Mouse (Mus musculus) forebrain, embryonic 11.5 days (tissue): Measurements from ENCODE around the gene Hoxa11. TPM values are rescaled to one million over a fixed set of nuclear protein-coding genes. Genes with fewer than 3 reads are reported as not detected.

Experiments
- ATAC-seq: fragments of 200-750 bp; cut with Nextera tagmentation; replicated peaks from 2 replicates; pipeline ENCODE4 v1.8.0; 2017; ENCODE audit warnings: moderate TSS enrichment; ENCODE audit not compliant: low FRiP score
- DNase-seq: peaks from one replicate; pipeline ENCODE4 v3.0.0-alpha.2; 2017; ENCODE audit warnings: low spot score
- H3K27ac ChIP-seq: fragments of 300-500 bp; sonication (generic); 2 replicates; pipeline ENCODE4 v1.5.1; 2014; ENCODE audit warnings: low read depth, low read length
- H3K27me3 ChIP-seq: fragments of 300-500 bp; sonication (generic); 2 replicates; pipeline ENCODE4 v1.6.1; 2014; ENCODE audit warnings: mild to moderate bottlenecking, low read length, mixed read lengths; ENCODE audit not compliant: control insufficient read depth, insufficient read depth
- H3K36me3 ChIP-seq: fragments of 300-500 bp; sonication (generic); 2 replicates; pipeline ENCODE4 v1.6.1; 2014; ENCODE audit warnings: mild to moderate bottlenecking, low read length, moderate library complexity, mixed read lengths; ENCODE audit not compliant: control insufficient read depth, insufficient read depth
- H3K4me1 ChIP-seq: fragments of 300-500 bp; sonication (generic); replicated peaks from 2 replicates; pipeline ENCODE4 v1.6.1; 2014; ENCODE audit warnings: low read length, mixed read lengths; ENCODE audit not compliant: control insufficient read depth, insufficient read depth
- H3K4me2 ChIP-seq: fragments of 300-500 bp; sonication (generic); 2 replicates; pipeline ENCODE4 v1.6.1; 2014; ENCODE audit warnings: low read depth, mild to moderate bottlenecking, low read length, moderate library complexity, mixed read lengths; ENCODE audit not compliant: severe bottlenecking
- H3K4me3 ChIP-seq: fragments of 300-500 bp; sonication (generic); 2 replicates; pipeline ENCODE4 v1.5.1; 2014; ENCODE audit warnings: low read depth, low read length
- H3K9ac ChIP-seq: fragments of 300-500 bp; sonication (generic); 2 replicates; pipeline ENCODE4 v1.6.1; 2014; ENCODE audit warnings: low read length
- H3K9me3 ChIP-seq: fragments of 300-500 bp; sonication (generic); 2 replicates; pipeline ENCODE4 v1.6.1; 2016; ENCODE audit warnings: low read length, mixed read lengths; ENCODE audit not compliant: control insufficient read depth
- WGBS: fragments of 180-500 bp; shearing (Covaris S2); extraction: QIAGEN DNeasy Blood & Tissue Kit; methylation state at CpG from one replicate; pipeline ENCODE4 v1.1.7; 2014; 5-methylcytosine and 5-hydroxymethylcytosine counted together
- polyA plus RNA-seq: library from polyadenylated mRNA; unstranded; fragments of >200 nt; fragmentation: Nextera tagmentation; extraction: Ambion mirVana; gene quantifications from 2 replicates; pipeline ENCODE4 v1.2.1, GENCODE M21; 2014

Gene Hoxa11
- polyA plus RNA-seq, result not detected in 2 replicates

DNA sequence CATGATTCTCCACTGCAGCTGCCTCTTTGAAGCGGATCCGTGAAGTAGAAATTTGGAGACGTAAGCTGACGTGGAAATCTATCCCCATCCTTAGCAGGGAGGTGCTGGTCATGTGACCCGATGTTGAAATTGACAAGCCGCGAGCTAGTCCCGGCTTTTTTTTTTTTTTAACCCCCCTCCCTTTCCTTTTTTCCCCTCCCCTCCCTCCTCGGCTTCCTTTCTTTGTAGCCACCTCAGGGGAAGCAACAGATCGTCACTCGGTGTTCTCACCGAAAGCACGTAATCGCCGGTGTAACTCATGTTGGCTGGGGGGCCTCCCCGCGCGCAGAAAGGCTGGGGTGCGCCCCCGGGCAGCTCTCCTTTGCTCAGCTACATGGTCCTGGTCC is at the start of gene Hoxa11:
TSS of gene Hoxa11 (minus strand) at position 54 of the 386 bp plus-strand sequence.
- H3K27ac ChIP-seq, result no peak within 1 kb of the TSS
- no peak within 1 kb of the TSS for H3K9ac ChIP-seq
- 0 out of 2 replicates have a peak, but pooled peaks cover 3% of the 10 kb centered on the region for H3K4me1 ChIP-seq
- WGBS, result under 1% methylated on average over 20 of the region's 20 CpGs
- no peak within 1 kb of the TSS for H3K4me2 ChIP-seq
- no peak within 1 kb of the TSS for H3K4me3 ChIP-seq
- H3K9me3 ChIP-seq, result no peaks in the 10 kb centered on the region
- no peaks in the 10 kb centered on the region for H3K36me3 ChIP-seq
- DNase-seq (peak; percentile 52), ATAC-seq (no peak)
- H3K27me3 ChIP-seq, result peaks cover 98% of the 10 kb centered on the region

DNA sequence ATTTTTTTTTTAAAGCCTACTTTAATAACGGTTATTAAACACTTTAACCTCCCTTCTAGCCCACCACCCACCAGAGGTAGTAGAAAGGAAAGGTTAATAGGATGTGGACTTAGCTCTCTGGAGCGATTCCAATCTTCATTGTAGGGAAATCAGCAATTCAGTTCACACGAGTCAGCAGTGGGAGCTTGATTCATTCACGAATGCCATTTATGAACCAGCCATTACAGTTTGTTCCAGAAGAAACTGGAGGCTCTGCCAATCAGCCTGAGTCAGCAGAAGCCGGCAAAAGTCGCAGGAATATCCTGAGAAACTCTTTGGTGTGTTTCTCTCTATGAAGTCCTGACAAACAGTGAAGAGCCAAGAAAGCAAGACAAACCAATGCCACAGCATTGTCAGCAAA is 49.0 kb upstream of the Hoxa11 start:
- DNase-seq (no peak), ATAC-seq (no peak)
- Histone ChIP-seq H3K4me1 (no peaks in the 10 kb centered on the region), H3K27ac (no peak overlapping the region), H3K4me2 (no peak overlapping the region), H3K27me3 (peaks cover 52% of the 10 kb centered on the region), H3K9ac (no peak overlapping the region), H3K36me3 (no peaks in the 10 kb centered on the region), H3K9me3 (no peaks in the 10 kb centered on the region), H3K4me3 (no peak overlapping the region)
- WGBS, result 74% methylated on average over 6 of the region's 6 CpGs

DNA sequence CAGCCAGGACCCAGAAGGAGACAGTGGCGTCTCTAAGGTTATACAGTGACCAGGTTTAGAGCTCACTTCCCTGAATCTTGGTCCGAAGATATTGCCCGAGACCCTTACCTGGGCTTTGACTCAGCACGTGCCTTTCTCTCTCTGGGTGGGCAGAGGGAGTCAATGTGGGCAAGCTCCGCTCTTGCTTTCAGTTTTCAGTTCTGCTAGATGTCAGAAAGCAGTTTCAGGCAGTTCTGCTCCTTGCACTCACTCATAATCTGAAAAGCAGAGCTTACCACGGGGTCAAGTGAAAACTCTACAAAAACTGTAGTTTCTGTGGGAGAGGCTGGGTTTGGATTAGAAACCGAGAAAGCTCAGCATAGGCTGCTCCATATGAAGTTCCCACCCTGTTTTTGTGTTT is 46.7 kb upstream of the Hoxa11 start:
- H3K36me3 ChIP-seq, result no peaks in the 10 kb centered on the region
- H3K9me3 ChIP-seq, result no peaks in the 10 kb centered on the region
- no peak overlapping the region for H3K9ac ChIP-seq
- WGBS, result 49% methylated on average over 7 of the region's 7 CpGs
- H3K4me1 ChIP-seq, result no peaks in the 10 kb centered on the region
- peaks cover 53% of the 10 kb centered on the region for H3K27me3 ChIP-seq
- H3K4me3 ChIP-seq, result no peak overlapping the region
- H3K27ac ChIP-seq, result no peak overlapping the region
- no peak overlapping the region for H3K4me2 ChIP-seq
- ATAC-seq (no peak), DNase-seq (no peak)

DNA sequence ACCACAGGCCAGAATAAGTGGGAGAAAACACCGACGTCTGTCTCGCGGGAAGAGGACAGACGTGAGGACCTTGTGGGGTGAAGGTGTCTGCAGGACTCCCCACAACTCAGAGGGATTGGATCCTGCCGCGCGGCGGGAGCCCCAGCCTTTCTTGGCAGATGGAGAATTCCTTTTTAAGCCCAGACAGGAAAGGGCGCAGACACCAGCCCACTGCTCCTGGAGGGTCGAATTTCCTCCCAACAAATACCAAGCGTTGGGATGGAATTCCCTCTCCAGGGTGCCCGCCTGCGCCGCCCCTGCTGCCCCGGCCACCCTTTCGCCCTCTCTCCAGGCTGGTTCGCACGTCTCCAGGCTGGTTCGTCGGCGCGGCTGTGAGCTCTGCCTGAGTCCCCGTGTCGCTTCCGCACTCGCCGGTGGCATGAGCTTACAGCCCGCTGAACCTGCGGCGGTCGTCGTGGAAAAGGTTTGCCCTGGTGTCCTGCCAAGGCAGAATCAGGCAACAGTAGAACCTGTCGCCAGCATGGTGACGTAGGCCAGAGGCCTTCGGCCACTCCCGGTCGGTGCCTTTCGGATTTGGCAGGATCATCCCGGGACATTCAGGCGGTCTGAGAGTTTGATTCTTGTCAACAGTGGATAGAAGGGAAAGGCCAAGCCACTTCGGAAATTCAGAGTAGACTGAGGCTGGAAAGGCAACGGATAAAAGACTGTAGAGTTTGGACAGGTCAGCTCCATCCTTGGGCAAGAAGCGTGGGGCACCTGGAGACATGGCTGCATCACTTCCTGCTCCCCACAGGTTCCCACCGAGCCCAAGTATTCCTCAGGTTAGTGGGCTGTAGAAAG is 45.6 kb upstream of the Hoxa11 start:
- Histone ChIP-seq H3K4me1 (no peaks in the 10 kb centered on the region), H3K4me3 (peak overlapping the region; percentile 12), H3K27ac (no peak overlapping the region), H3K9me3 (no peaks in the 10 kb centered on the region), H3K4me2 (peak overlapping the region; percentile 24), H3K27me3 (peaks cover 58% of the 10 kb centered on the region), H3K36me3 (no peaks in the 10 kb centered on the region), H3K9ac (no peak overlapping the region)
- ATAC-seq, result no peak
- DNase-seq, result no peak
- WGBS, result 1% methylated on average over 45 of the region's 45 CpGs

DNA sequence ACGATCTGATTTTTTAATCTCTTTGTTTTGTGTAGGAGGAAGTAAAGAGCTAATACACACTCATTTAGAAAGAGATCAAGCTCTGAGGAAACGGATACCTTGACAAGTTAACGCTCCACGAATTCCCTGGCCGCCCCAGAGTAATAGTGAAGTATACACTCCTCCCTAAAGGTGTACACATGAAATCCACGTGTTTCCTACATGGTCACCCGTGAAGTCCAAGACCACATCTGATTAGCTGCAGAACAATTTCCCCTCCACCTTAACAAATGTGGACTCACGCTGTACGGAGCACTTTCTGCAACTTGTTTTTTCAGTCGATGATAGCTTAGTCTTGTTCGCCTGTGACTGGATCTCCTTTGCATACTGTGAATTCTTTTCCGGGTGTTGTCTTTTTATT is 44.6 kb upstream of the Hoxa11 start:
- H3K4me1 ChIP-seq, result no peaks in the 10 kb centered on the region
- H3K9ac ChIP-seq, result no peak overlapping the region
- no peak for DNase-seq
- H3K4me3 ChIP-seq, result no peak overlapping the region
- no peaks in the 10 kb centered on the region for H3K36me3 ChIP-seq
- WGBS, result 21% methylated on average over 12 of the region's 12 CpGs
- H3K27ac ChIP-seq, result no peak overlapping the region
- ATAC-seq, result no peak
- H3K4me2 ChIP-seq, result no peak overlapping the region
- H3K27me3 ChIP-seq, result peaks cover 60% of the 10 kb centered on the region
- H3K9me3 ChIP-seq, result no peaks in the 10 kb centered on the region

DNA sequence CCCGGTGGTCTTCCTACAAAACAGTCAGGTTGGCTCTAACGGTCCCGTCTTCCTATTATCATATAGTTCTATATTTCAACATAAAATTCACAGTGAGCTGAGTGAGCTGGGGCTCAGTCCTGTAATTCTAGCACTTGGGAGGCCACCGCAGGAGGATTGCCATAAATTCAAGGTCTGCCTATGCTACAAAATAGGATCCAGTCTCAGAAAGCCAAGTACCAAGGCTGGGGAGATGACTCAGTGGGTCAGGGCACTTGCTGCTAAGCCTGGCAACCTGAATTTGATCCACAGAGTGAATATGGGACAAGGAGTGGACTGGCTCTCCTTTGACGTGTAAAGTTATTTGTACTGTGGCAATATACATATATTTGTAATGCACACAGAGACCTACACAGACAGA is 38.3 kb upstream of the Hoxa11 start:
- Histone ChIP-seq H3K27ac (no peak overlapping the region), H3K9ac (no peak overlapping the region), H3K4me3 (no peak overlapping the region), H3K36me3 (no peaks in the 10 kb centered on the region), H3K4me2 (no peak overlapping the region), H3K27me3 (peaks cover 12% of the 10 kb centered on the region; the same call in 1 of the 2 replicates), H3K4me1 (no peaks in the 10 kb centered on the region), H3K9me3 (no peaks in the 10 kb centered on the region)
- WGBS, result 89% methylated on average over 5 of the region's 5 CpGs
- ATAC-seq (no peak), DNase-seq (no peak)

DNA sequence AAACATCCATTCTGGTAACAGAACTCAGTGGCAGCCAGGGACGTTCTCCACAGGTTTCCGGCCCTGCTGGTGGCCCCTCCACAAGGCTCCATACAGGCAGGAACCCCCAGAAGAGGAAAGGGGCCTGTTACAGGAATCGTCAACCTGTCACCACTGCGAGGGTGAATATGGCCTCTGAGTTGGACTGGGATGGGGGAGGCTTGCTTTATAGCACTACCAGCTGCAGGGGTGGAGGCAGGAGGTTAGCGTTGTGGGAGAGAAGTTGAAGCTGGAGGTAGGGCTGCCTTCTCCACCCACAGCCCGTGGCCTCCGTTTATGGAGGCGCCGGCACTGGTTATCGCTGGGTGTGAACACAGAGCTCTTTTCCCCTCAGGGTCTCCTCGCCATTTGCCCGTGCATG is 35.5 kb upstream of the Hoxa11 start:
- Histone ChIP-seq H3K9me3 (no peaks in the 10 kb centered on the region), H3K36me3 (no peaks in the 10 kb centered on the region), H3K4me1 (no peaks in the 10 kb centered on the region), H3K4me3 (no peak overlapping the region), H3K9ac (no peak overlapping the region), H3K4me2 (no peak overlapping the region), H3K27ac (no peak overlapping the region), H3K27me3 (peaks cover 28% of the 10 kb centered on the region)
- ATAC-seq (no peak), DNase-seq (no peak)
- 71% methylated on average over 12 of the region's 12 CpGs for WGBS

DNA sequence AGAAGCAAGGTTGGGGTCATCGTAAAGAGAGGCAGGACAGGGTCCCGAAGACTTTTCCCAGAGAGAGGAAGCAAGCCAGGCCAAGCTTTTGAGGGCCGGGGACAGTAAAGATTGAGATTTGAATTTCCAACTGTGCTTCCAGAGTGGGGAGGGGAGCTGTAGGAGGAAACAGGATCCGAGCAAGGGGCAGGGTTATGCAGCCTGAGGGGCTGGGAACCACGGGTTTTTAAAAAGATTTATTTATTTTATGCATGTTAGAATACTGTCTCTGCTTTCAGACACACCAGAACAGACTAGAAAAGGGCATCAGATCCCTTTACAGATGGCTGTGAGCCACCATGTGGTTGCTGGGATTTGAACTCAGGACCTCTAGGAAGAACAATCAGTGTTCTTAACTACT is 31.3 kb upstream of the Hoxa11 start:
- DNase-seq, result no peak
- H3K9me3 ChIP-seq, result no peaks in the 10 kb centered on the region
- no peaks in the 10 kb centered on the region for H3K36me3 ChIP-seq
- H3K4me2 ChIP-seq, result no peak overlapping the region
- 10% methylated on average over 5 of the region's 5 CpGs for WGBS
- ATAC-seq, result no peak
- H3K27me3 ChIP-seq, result peaks cover 62% of the 10 kb centered on the region
- no peak overlapping the region for H3K9ac ChIP-seq
- H3K27ac ChIP-seq, result no peak overlapping the region
- H3K4me1 ChIP-seq, result no peaks in the 10 kb centered on the region
- H3K4me3 ChIP-seq, result no peak overlapping the region

DNA sequence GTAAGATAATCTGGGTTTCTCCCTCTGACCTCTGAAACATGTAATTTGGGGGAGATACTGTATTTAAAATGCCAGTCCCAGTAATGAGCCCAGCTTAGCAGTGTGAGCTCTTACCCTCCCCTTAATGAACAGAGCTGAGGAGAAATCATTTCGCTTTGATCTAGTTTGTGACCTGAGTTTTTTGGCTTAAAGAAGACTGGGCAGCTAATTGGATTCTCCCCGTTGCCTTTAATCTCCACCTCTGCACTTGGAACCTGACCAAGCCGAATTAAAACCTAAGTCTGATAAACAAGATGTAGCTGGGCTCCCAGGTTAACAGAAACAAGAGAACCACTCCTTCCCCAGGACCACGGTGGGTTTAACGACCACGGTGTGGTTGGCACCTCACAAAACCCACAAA is 30.8 kb upstream of the Hoxa11 start:
- no peak for DNase-seq
- Histone ChIP-seq H3K27ac (no peak overlapping the region), H3K9me3 (no peaks in the 10 kb centered on the region)

More for the DNA sequence above, 30.8 kb upstream of the Hoxa11 start:
- Histone ChIP-seq H3K27me3 (peaks cover 68% of the 10 kb centered on the region), H3K36me3 (no peaks in the 10 kb centered on the region), H3K4me1 (no peaks in the 10 kb centered on the region), H3K9ac (no peak overlapping the region), H3K4me2 (no peak overlapping the region), H3K4me3 (no peak overlapping the region)
- WGBS, result 3% methylated on average over 6 of the region's 6 CpGs
- ATAC-seq, result no peak
